In genomic region chr3:108129367-108129766, GRCm38 (mm10) we compare ENCODE assay signal across 1 mouse cellular context.
TF ChIP-seq lines count a peak whose summit lies in the region.

No protein-coding gene starts in this region.

TF ChIP-seq in MEL, 35 proteins besides CTCF, POLR2A, EP300 and RAD21:
- no peak for TF ChIP-seq TAL1 (IDR thresholded peaks at IDR 0.05; ENCODE audit: low read length)
TF ChIP-seq in MEL: peak in this region for 0.
